Comparison of ENCODE assay signal across 22 mouse cellular contexts in the genomic region with DNA sequence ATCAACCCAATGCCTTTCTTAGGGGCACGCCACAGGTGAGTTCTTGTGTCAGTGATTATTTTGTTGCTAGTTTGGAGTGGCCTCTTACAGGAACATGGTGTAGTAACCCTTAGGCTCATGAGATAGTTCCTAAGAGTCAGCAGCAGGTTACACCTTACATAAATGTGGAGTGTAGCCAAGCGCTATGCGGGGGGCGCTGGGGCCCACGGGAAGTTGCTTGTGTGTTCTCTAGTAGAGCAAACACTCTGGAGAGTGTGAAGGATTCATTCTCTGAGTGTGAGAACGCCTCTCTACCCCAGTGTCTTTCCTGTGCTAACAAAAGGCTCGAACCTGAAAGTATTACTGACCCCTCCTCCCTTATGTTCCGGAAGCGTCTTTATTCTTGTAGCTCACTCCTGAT. TPM values are rescaled to one million over a fixed set of nuclear protein-coding genes. Genes with fewer than 3 reads are reported as not detected.
DNase-seq lines count a peak whose midpoint lies in the region; ATAC-seq lines count a peak whose summit lies in the region.
"Had no signal": no experiment of that assay in that cellular context is flagged by ENCODE, and none has a peak within 500 bp of the region (broad histone marks: within the 10 kb centered on the region; RNA-seq: fewer than 3 reads in every experiment).

No protein-coding gene starts in this region.

- WGBS in midbrain, embryonic 11.5 days, result 92% methylated on average over 9 of the region's 9 CpGs
- 90% methylated on average over 9 of the region's 9 CpGs for WGBS in midbrain, embryonic 15.5 days

- H3K4me2 ChIP-seq in midbrain, embryonic 11.5 days, result no peak overlapping the region
- H3K4me2 ChIP-seq in midbrain, embryonic 15.5 days, result no peak overlapping the region
- H3K4me2 ChIP-seq: embryonic facial prominence, embryonic 15.5 days; heart, embryonic 11.5 days; hindbrain, embryonic 12.5 days; hindbrain, embryonic 15.5 days had no signal

- H3K4me3 ChIP-seq in midbrain, embryonic 11.5 days (ENCODE audit: low read depth, low read length), result no peak overlapping the region
- no peak overlapping the region for H3K4me3 ChIP-seq in midbrain, embryonic 15.5 days
- H3K4me3 ChIP-seq: embryonic facial prominence, embryonic 15.5 days; heart, adult 2 months; hindbrain, embryonic 12.5 days; hindbrain, embryonic 15.5 days had no signal

- no peaks in the 10 kb centered on the region for H3K27me3 ChIP-seq in midbrain, embryonic 11.5 days (ENCODE audit: control insufficient read depth, insufficient read depth, low read length)
- H3K27me3 ChIP-seq in midbrain, embryonic 15.5 days (replicated peaks), result no peaks in the 10 kb centered on the region
- H3K27me3 ChIP-seq: embryonic facial prominence, embryonic 15.5 days; hindbrain, embryonic 12.5 days; hindbrain, embryonic 15.5 days had no signal

- no peak overlapping the region for H3K9ac ChIP-seq in midbrain, embryonic 11.5 days (ENCODE audit: low read length)
- H3K9ac ChIP-seq in midbrain, embryonic 15.5 days, result no peak overlapping the region
- H3K9ac ChIP-seq: embryonic facial prominence, embryonic 15.5 days; forebrain, postnatal 0 days; hindbrain, embryonic 12.5 days; hindbrain, embryonic 15.5 days had no signal

- H3K27ac ChIP-seq in midbrain, embryonic 11.5 days (ENCODE audit: low read depth, low read length), result no peak overlapping the region
- H3K27ac ChIP-seq in midbrain, embryonic 15.5 days, result no peak overlapping the region
- H3K27ac ChIP-seq: embryonic facial prominence, embryonic 15.5 days; heart, adult 2 months; hindbrain, embryonic 12.5 days; hindbrain, embryonic 15.5 days had no signal

- no peaks in the 10 kb centered on the region for H3K9me3 ChIP-seq in midbrain, embryonic 11.5 days (ENCODE audit: control insufficient read depth, low read length)
- H3K9me3 ChIP-seq in midbrain, embryonic 15.5 days, result no peaks in the 10 kb centered on the region
- H3K9me3 ChIP-seq: embryonic facial prominence, embryonic 15.5 days; hindbrain, embryonic 12.5 days; hindbrain, embryonic 15.5 days had no signal

- H3K4me1 ChIP-seq in midbrain, embryonic 11.5 days (ENCODE audit: control insufficient read depth, insufficient read depth, low read length), result no peaks in the 10 kb centered on the region
- no peaks in the 10 kb centered on the region for H3K4me1 ChIP-seq in midbrain, embryonic 15.5 days
- H3K4me1 ChIP-seq: embryonic facial prominence, embryonic 15.5 days; hindbrain, embryonic 12.5 days; hindbrain, embryonic 15.5 days had no signal

- H3K36me3 ChIP-seq in midbrain, embryonic 11.5 days (ENCODE audit: control insufficient read depth, insufficient read depth, low read length), result peaks cover 7% of the 10 kb centered on the region; the same call in 1 of the 2 replicates
- H3K36me3 ChIP-seq in midbrain, embryonic 15.5 days (replicated peaks), result peaks cover 10% of the 10 kb centered on the region

- DNase-seq in lung, adult 18-20 months, result peak; percentile 24 to 62
- no peak for DNase-seq in lung, postnatal 10 days
- peak; percentile 68 for DNase-seq in midbrain, embryonic 11.5 days (ENCODE audit: low spot score, missing footprints)
- DNase-seq in lung, postnatal 25 days (ENCODE audit: low spot score), result peak; percentile 26
- DNase-seq in spleen, postnatal 10 days (ENCODE audit: low spot score in 2 of 2), result no peak
- DNase-seq: adrenal gland, adult 2 months; adrenal gland, postnatal 14 days; cerebellum, adult 11 months; cerebellum, adult 2 months; cerebellum, adult 9-11 months; cerebellum, postnatal 25 days; embryo, embryonic 11 days; forebrain, postnatal 0 days; gastrocnemius, postnatal 25 days; heart, adult 2 months had no signal

- ATAC-seq in midbrain, embryonic 11.5 days (ENCODE audit: low FRiP score), result no peak
- ATAC-seq in midbrain, embryonic 15.5 days (replicated peaks), result no peak
- ATAC-seq: CD4-positive, CD25-positive, alpha-beta regulatory T cell, adult 4 months; forebrain, embryonic 14.5 days; forebrain, postnatal 0 days had no signal

RNA-seq across cellular contexts. Expression of a gene that starts 59.3 kb away (rescaled TPM):
- 419 and 438 TPM in 2 replicates for polyA plus RNA-seq in midbrain, embryonic 11.5 days (2014; fragmentation: Nextera tagmentation; extraction: Ambion mirVana)
- 529 and 534 TPM in 2 replicates for polyA plus RNA-seq in midbrain, embryonic 15.5 days (2015; fragmentation: Nextera tagmentation; extraction: Ambion mirVana)

Comparison
In these comparisons a context has a peak if more than half of its experiments do, and no peak if none do; other contexts are left out.
1. DNase-seq: peak in lung, adult 18-20 months (2 of 2), midbrain, embryonic 11.5 days (single experiment) and lung, postnatal 25 days (single experiment); none in lung, postnatal 10 days (single experiment) and spleen, postnatal 10 days (0 of 2).